Mouse (Mus musculus): ENCODE measurements around the gene Immp1l.

- no peak for TF ChIP-seq CTCF (IDR thresholded peaks at IDR 0.05; ENCODE audit: low read depth)
- no peak for TF ChIP-seq EP300 (optimal IDR thresholded peaks at IDR 0.05)
Measured at GRCm38 (mm10) chr2:105917623-105918346, 13.3 kb downstream of the Immp1l start.
